Mouse (Mus musculus) cerebellum, adult 2 months (tissue): ENCODE results near the gene Trim11.
"Not testable (repeated sequence)": the region's sequence is repeated elsewhere in the genome, so short reads cannot be mapped to it uniquely, and the experiment has no call there.

ENCODE experiments used
- CTCF ChIP-seq: fragments of 200-500 bp; IDR thresholded peaks from 2 replicates; pipeline ENCODE4 v1.5.1; 2011; ENCODE audit warnings: low read depth, mild to moderate bottlenecking, control low read depth, low read length, moderate library complexity, borderline replicate concordance; ENCODE audit not compliant: insufficient read depth
- POLR2A ChIP-seq: fragments of 200-500 bp; IDR thresholded peaks from 2 replicates; pipeline ENCODE4 v1.6.1; 2011; ENCODE audit warnings: low read length, control low read depth, borderline replicate concordance; ENCODE audit not compliant: insufficient read depth

- TF ChIP-seq CTCF, POLR2A: not testable (repeated sequence)
These were observed 23.8 kb upstream of the Trim11 start for GRCm38 (mm10) chr11:58954170-58954419.
